Mouse (Mus musculus) olfactory bulb, adult 2 months (tissue): Measurements from ENCODE around the gene Hist3h2ba. TPM values are rescaled to one million over a fixed set of nuclear protein-coding genes. Genes with fewer than 3 reads are reported as not detected.

Experiments
- H3K27ac ChIP-seq: fragments of 200-500 bp; 2 replicates; pipeline ENCODE4 v1.5.1; 2012; ENCODE audit warnings: low read depth, low read length; ENCODE audit not compliant: insufficient read depth
- H3K4me1 ChIP-seq: fragments of 200-500 bp; 2 replicates; pipeline ENCODE4 v1.6.1; 2012; ENCODE audit warnings: low read length; ENCODE audit not compliant: control insufficient read depth, insufficient read depth
- H3K4me3 ChIP-seq: fragments of 200-500 bp; 2 replicates; pipeline ENCODE4 v1.5.1; 2012; ENCODE audit warnings: mild to moderate bottlenecking, low read depth, low read length, moderate library complexity; ENCODE audit not compliant: insufficient read depth
- CTCF ChIP-seq: fragments of 200-500 bp; IDR thresholded peaks from 2 replicates; pipeline ENCODE4 v1.5.1; 2012; ENCODE audit warnings: low read depth, mild to moderate bottlenecking, low read length, moderate library complexity; ENCODE audit not compliant: insufficient read depth
- POLR2A ChIP-seq: fragments of 200-500 bp; IDR thresholded peaks from 2 replicates; pipeline ENCODE4 v1.6.1; 2012; ENCODE audit warnings: mild to moderate bottlenecking, low read depth, low read length, moderate library complexity; ENCODE audit not compliant: insufficient read depth
- WGBS: fragments of 180-500 bp; shearing (Covaris S2); methylation state at CpG from one replicate; pipeline ENCODE4 v1.1.7; 2018; 5-methylcytosine and 5-hydroxymethylcytosine counted together
- polyA plus RNA-seq: library from polyadenylated mRNA; stranded (reverse); fragments of >200 nt; gene quantifications from 2 replicates; pipeline ENCODE4 v1.2.4, GENCODE M21; 2012; ENCODE audit warnings: low replicate concordance; ENCODE audit not compliant: missing spikeins, insufficient read depth, insufficient read length

The Hist3h2ba gene
- polyA plus RNA-seq, 1 experiment: not detected

- Histone ChIP-seq H3K4me1 (peaks cover 16% of the 10 kb centered on the region), H3K4me3 (peak overlapping the region; percentile 71), H3K27ac (peak overlapping the region; percentile 96)
- under 1% methylated on average over 33 of the region's 33 CpGs for WGBS
- TF ChIP-seq CTCF (no peak), POLR2A (peak; percentile 19)
Observed at GRCm38 (mm10) chr11:58953351-58954169, 4.8 kb downstream of the Hist3h2ba start.

- 0% methylated on average over 17 of the region's 17 CpGs for WGBS
- Histone ChIP-seq H3K4me1 (peaks cover 17% of the 10 kb centered on the region), H3K27ac (peak overlapping the region; percentile 96), H3K4me3 (peak overlapping the region; percentile 71)
- 0 out of 2 replicates have a peak, but pooled peaks have one; percentile 0 for TF ChIP-seq POLR2A
Observed at GRCm38 (mm10) chr11:58954170-58954419, 5.4 kb downstream of the Hist3h2ba start.

GRCm38 (mm10) chr11:58954420-58955142, 5.9 kb downstream of the Hist3h2ba start, which contains the start of the genes Hist3h2a and Trim17:
Gene Hist3h2a, plus strand, starts transcription at chr11:58954685.
Gene Trim17, plus strand, starts transcription at chr11:58954685.
- under 1% methylated on average over 49 of the region's 49 CpGs for WGBS
- peak within 1 kb of the TSS; percentile 100 for H3K27ac ChIP-seq
- H3K4me3 ChIP-seq: peak within 1 kb of the TSS; percentile 90
- TF ChIP-seq POLR2A (peak; percentile 50; the same call in 1 of the 2 replicates), CTCF (peak; percentile 58)
- H3K4me1 ChIP-seq: peaks cover 17% of the 10 kb centered on the region

GRCm38 (mm10) chr11:58955143-58955867, 6.6 kb downstream of the Hist3h2ba start:
- Histone ChIP-seq H3K27ac (peak overlapping the region; percentile 100), H3K4me1 (peaks cover 20% of the 10 kb centered on the region), H3K4me3 (peak overlapping the region; percentile 90)
- WGBS: under 1% methylated on average over 20 of the region's 20 CpGs
- TF ChIP-seq POLR2A (no peak), CTCF (no peak)

- no peak overlapping the region for H3K27ac ChIP-seq
- 5% methylated on average over 8 of the region's 8 CpGs for WGBS
- H3K4me1 ChIP-seq: peaks cover 20% of the 10 kb centered on the region
- TF ChIP-seq CTCF: no peak
- no peak for TF ChIP-seq POLR2A
- H3K4me3 ChIP-seq: peak overlapping the region; percentile 90; the same call in 1 of the 2 replicates
Observed at GRCm38 (mm10) chr11:58955868-58956257, 7.1 kb downstream of the Hist3h2ba start.

- Histone ChIP-seq H3K4me3 (peak overlapping the region; percentile 44), H3K4me1 (peaks cover 18% of the 10 kb centered on the region), H3K27ac (peak overlapping the region; percentile 16; the same call in 1 of the 2 replicates)
- WGBS: 22% methylated on average over 5 of the region's 5 CpGs
- TF ChIP-seq POLR2A: no peak
- TF ChIP-seq CTCF: no peak
Observed at GRCm38 (mm10) chr11:58957226-58957914, 8.7 kb downstream of the Hist3h2ba start.

GRCm38 (mm10) chr11:58958536-58958935, 9.8 kb downstream of the Hist3h2ba start:
- no peak overlapping the region for H3K27ac ChIP-seq
- H3K4me1 ChIP-seq: peaks cover 19% of the 10 kb centered on the region
- TF ChIP-seq CTCF (no peak), POLR2A (no peak)
- H3K4me3 ChIP-seq: peak overlapping the region; percentile 2; the same call in 1 of the 2 replicates
- WGBS: 78% methylated on average over 6 of the region's 6 CpGs

GRCm38 (mm10) chr11:58959186-58959825, 10.6 kb downstream of the Hist3h2ba start:
- H3K4me1 ChIP-seq: peaks cover 19% of the 10 kb centered on the region
- TF ChIP-seq CTCF (no peak), POLR2A (no peak)
- peak overlapping the region; percentile 75; the same call in 1 of the 2 replicates for H3K4me3 ChIP-seq
- 13% methylated on average over 15 of the region's 15 CpGs for WGBS
- H3K27ac ChIP-seq: peak overlapping the region; percentile 47; the same call in 1 of the 2 replicates
